Mouse (Mus musculus) spleen, embryonic (tissue): ENCODE results near the gene Slc16a6.

Source experiments
- CTCF ChIA-PET: fragments of 350-600 bp; sonication (Branson Sonifier 250); formaldehyde crosslinking; loops from one replicate; lab custom pipeline; 2022; lab: Charles Lee

Slc16a6 gene

DNA sequence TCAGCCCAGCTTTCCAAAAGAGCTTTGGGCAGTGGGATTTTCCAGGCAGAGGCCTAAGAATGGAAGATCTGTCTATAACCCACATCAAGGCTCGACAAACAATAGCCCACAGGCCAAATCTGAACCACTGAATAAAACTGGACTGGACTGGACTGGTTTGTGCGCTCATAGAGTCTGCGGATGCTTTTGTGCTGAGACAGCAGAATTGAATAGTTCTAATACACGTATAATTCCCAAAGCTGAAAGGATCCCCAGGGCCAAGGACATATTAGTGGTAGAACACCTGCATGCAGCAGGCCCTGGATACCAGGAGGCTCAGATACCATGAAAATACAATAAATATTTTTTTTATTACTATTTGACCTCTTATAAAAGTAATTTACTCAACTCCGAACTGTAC, 17.1 kb downstream of the Slc16a6 start:
- CTCF ChIA-PET, result no interaction called here

GRCm38 (mm10) chr11:109451169-109451568, 22.2 kb downstream of the Slc16a6 start:
- CTCF ChIA-PET, result interaction anchor here (0.6 kb wide), 2 partner anchors 168 to 745 kb away, joined by 5 to 14 read pairs; no protein-coding TSS in a partner anchor

- CTCF ChIA-PET, result interaction anchor here (0.5 to 1.5 kb wide), 8 partner anchors 51 to 962 kb away, joined by 3 to 9 read pairs (median 3); no protein-coding TSS in a partner anchor
These were observed 27.9 kb downstream of the Slc16a6 start for GRCm38 (mm10) chr11:109445438-109446035.

GRCm38 (mm10) chr11:109444600-109444999, 28.8 kb downstream of the Slc16a6 start:
- CTCF ChIA-PET, result interaction anchor here (0.5 kb wide), 1 partner anchor 102 kb away, joined by 3 read pairs; no protein-coding TSS in a partner anchor

GRCm38 (mm10) chr11:109443468-109444263, 29.7 kb downstream of the Slc16a6 start:
- CTCF ChIA-PET, result interaction anchor here (0.7 kb wide), 1 partner anchor 458 kb away, joined by 3 read pairs; no protein-coding TSS in a partner anchor

GRCm38 (mm10) chr11:109442166-109442730, 31.1 kb downstream of the Slc16a6 start:
- CTCF ChIA-PET, result interaction anchor here (0.6 to 1.1 kb wide), 2 partner anchors 145 to 198 kb away, joined by 3 to 6 read pairs; no protein-coding TSS in a partner anchor

GRCm38 (mm10) chr11:109441119-109441518, 32.3 kb downstream of the Slc16a6 start:
- CTCF ChIA-PET, result interaction anchor here (1.0 kb wide), 1 partner anchor 112 kb away, joined by 3 read pairs; no protein-coding TSS in a partner anchor

DNA sequence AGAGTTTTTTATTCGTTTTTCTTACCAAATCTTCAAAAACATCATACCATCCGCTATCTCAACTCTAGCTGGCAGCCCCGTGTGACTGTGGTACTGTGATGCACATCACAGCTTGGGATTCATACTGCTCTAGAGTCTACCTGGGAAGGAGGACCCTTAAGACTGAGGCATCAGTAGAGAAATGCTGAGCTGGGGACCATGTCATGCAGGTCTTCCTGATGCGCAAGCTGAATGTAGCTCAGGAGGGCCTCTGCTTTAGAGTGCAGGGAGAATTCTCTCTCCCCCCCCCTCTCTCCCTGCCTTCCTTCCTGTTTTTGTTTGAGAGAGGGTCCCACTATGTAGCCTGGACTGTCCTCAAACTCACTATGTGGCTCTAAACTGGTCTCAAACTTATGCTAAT, 32.8 kb downstream of the Slc16a6 start:
- CTCF ChIA-PET, result interaction anchor here (0.6 to 1.0 kb wide), 2 partner anchors 112 to 120 kb away, joined by 3 read pairs; no protein-coding TSS in a partner anchor

GRCm38 (mm10) chr11:109439829-109440340, 33.5 kb downstream of the Slc16a6 start:
- CTCF ChIA-PET, result interaction anchor here (0.5 to 0.7 kb wide), 2 partner anchors 59 to 363 kb away, joined by 3 to 16 read pairs; no protein-coding TSS in a partner anchor

DNA sequence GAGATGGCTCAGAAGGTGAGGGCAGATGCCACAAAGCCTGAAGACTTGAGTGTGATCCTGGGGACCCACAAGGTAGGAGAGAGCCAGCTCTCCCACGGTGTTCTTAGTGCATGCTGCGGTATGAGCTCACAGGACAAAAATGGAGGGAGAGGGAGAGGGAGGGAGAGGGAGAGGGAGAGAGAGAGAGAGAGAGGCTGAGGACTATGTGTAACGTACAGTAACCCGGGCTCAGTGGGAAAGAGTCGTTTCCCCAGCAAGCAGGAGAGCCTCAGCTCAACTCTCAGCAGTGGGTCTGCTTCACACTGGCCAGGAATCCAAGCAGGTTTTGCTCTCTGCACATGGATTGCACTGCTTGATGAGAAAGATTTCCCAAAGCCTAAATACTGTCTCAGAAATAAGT, 34.2 kb downstream of the Slc16a6 start:
- CTCF ChIA-PET, result interaction anchor here (0.5 to 0.8 kb wide), 3 partner anchors 42 to 363 kb away, joined by 3 to 16 read pairs (median 7); no protein-coding TSS in a partner anchor

- CTCF ChIA-PET, result interaction anchor here (0.6 kb wide), 2 partner anchors 101 to 150 kb away, joined by 3 to 9 read pairs; no protein-coding TSS in a partner anchor
These were observed 36.5 kb downstream of the Slc16a6 start for GRCm38 (mm10) chr11:109436889-109437288.

GRCm38 (mm10) chr11:109434233-109434798, 39.1 kb downstream of the Slc16a6 start:
- CTCF ChIA-PET, result interaction anchor here (0.6 to 0.7 kb wide), 3 partner anchors 102 to 1940 kb away, joined by 3 to 8 read pairs (median 3); no protein-coding TSS in a partner anchor

GRCm38 (mm10) chr11:109427353-109427752, 46.0 kb downstream of the Slc16a6 start:
- CTCF ChIA-PET, result no interaction called here

DNA sequence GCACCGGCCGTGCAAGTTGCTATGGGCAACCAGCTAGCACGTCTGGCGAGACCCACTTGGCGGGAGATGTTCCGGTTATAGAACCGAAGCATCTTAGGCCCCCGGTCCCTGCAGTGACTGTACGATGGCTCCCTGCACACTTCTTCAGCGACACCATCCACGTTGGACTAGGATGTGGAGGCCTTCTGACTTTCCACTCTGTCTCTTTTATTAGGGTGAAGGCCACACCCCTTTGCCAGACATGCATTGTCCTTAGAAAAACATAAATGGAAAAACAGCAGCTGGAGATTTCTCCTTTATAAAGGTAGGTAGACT, 47.2 kb downstream of the Slc16a6 start:
- CTCF ChIA-PET, result interaction anchor here (1.3 kb wide), 1 partner anchor 9 kb away, joined by 4 read pairs; no protein-coding TSS in a partner anchor

- CTCF ChIA-PET, result interaction anchor here (1.3 kb wide), 1 partner anchor 9 kb away, joined by 4 read pairs; no protein-coding TSS in a partner anchor
These were observed 47.8 kb downstream of the Slc16a6 start, which contains the start of gene Amz2 for GRCm38 (mm10) chr11:109425392-109426271. TSS of gene Amz2 (plus strand) at chr11:109425946.

DNA sequence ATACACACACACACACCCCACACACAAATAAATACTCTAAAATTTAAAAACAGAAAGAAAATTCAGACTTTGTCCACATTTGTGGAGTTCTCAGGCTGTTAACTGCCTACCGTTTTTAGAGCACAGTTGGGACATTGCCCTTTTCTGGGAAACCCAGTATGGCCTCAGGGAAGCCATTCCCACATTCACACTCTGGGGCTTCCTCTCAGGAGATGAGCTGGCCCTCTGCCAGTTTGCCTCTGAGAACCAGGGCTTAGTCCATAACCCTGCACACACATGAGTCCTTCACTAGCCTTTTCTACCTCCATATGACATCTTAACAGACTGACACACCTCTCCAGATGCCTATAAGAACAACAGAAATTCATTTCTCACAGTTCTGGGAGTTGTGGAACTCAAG, 50.1 kb downstream of the Slc16a6 start:
- CTCF ChIA-PET, result interaction anchor here (0.7 to 1.1 kb wide), 3 partner anchors 10 to 30 kb away, joined by 3 to 8 read pairs (median 5); partner anchors contain the start of gene 9930022D16Rik

- CTCF ChIA-PET, result interaction anchor here (0.5 to 0.8 kb wide), 5 partner anchors 60 to 158 kb away, joined by 3 to 7 read pairs (median 4); no protein-coding TSS in a partner anchor
These were observed 51.1 kb downstream of the Slc16a6 start for GRCm38 (mm10) chr11:109422263-109422662.

DNA sequence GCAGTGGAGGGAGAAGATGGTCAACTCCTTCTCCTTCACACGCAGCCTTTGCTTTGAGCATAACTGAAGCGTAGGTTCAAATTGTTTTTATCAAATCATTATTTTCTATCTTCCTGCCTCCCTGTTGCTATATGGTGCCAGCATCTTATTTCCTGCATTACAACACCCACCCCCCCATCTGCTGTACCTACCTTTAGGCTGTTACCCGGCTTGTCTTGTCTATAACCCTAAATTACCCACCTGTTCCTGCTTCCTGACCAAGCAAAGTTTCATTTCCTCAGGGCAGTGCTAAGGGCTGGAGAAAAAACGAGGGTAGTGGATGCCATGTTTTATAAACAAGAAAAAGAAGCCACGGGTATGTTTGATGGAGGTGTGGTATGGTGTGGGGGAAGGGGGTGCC, 52.2 kb downstream of the Slc16a6 start:
- CTCF ChIA-PET, result no interaction called here

- CTCF ChIA-PET, result interaction anchor here (0.6 kb wide), 1 partner anchor 1114 kb away, joined by 3 read pairs; no protein-coding TSS in a partner anchor
These were observed 52.8 kb downstream of the Slc16a6 start for GRCm38 (mm10) chr11:109420567-109420962.
